Mouse (Mus musculus): ENCODE data around the gene Irx4.

Gene Irx4

DNA sequence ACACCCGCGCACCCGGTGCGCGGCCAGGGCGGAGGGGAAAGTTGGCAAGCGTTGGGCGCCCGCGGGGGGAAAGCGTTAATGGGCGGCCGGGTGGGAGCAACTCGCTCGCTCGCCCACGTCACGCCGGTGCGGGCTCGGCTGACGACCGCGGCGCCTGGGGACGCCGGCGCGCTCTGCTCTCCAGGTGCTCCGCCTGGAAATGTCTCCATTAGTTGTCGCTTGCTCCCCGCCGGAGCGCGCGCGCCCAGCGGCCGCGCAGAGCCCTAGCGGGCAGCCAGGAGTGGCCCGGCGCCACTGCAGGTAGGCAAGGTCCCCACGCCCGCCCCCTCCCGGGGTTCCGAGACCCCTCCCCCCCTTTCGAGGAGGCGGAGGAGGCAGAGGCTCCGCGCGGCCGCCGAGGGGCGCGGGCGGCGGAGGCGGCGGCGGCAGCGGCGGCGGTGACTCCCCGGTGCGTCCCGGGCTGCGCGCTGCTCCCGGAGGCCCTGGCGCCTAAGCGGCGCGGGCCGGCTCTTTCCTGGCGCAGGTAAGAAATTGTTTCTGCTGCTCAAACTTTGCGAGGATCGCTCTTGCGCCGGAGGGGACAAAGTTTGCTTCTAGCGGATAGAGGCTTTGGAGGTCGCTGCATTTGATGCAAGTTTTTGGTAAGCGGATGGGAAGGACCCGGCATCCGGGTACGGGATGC is at the start of gene Irx4:
TSS of gene Irx4 (plus strand) at position 126 of the 682 bp plus-strand sequence.
- DNase-seq = no peak

DNA sequence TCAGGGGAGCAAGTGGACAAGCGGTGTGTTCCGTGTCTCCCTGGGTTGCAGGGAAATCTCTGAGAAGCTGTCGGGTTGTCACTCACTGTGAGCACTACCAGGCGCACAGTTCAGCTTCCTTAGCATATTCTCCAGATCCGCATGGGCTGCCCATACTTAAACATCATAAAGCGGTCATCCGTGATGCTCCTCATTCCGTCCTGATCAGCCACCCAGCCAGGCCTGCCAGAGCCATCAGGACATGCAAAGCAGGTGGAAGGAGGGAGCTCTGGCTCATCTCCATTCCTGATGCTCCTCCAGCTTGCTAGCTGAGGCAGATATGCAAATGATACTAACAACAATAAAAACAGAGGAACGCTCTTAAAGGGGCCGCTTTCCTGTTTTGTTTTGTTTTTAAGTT is 46.0 kb upstream of the Irx4 start:
- no peak for DNase-seq

DNA sequence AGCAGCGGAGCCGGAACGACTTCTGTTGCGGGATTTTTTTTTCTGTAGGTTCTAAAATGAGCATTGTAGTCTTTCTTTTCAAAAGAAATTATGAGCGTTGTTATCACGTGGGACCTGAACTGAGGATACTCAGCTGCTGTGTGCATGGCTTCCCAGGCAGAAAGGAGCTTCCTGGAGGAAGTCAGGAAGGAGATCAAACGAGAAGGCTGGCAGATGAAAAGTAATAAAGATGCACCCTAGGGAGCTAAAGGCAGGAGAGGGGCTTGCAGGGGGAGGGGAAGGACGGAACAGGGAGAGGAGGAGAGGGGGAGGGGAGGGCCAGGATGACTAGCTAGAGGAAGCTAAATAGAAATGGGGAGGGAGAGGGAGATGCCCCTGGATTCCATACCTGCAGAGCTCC is 23.8 kb upstream of the Irx4 start:
- no peak for DNase-seq

DNA sequence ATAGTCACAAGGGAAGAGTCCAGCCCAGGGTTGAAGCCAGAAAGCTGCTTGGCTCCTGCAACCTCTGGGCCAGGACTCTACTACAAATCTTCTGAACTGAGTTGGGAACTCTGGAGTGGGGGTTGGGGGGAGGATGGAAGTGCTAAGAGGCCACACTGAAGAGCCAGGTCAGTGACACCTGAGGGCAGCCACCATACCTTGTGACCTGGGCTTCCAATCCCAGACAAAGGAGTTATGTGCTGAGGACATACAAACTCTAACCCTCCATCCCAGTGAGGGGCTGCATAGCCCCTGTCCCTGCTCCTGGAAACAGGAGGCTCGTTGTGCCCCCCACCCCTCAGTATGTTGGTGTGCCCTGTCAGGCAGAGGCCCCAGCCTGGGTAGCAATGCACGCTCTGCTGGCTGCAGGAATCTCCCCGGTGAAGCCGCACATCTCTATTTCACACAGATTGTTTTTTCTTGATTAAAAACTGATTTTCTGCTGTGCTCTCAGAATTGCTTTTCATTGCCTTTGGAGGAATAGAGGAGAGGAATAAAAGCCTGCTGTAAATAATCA is 21.0 kb upstream of the Irx4 start:
- DNase-seq = no peak

DNA sequence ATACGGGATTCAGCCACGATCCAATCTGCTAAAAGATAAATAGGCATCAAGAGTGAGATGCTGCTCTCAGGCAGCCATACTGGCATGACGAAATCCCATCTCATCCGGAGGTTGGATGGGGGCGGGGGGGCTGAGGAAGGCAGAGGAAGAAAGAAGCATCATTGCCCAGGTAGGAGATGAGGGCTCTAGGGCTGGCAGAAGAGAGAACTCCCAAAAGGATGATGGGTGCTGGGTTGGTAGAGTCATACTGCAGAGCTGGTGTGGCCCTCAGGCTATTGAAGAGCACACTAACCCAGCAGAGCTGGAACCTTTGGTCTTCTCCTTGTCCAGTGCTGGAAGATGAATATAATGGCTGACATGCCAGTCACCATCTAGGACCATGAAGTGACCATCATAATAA is 17.7 kb upstream of the Irx4 start:
- DNase-seq = no peak

DNA sequence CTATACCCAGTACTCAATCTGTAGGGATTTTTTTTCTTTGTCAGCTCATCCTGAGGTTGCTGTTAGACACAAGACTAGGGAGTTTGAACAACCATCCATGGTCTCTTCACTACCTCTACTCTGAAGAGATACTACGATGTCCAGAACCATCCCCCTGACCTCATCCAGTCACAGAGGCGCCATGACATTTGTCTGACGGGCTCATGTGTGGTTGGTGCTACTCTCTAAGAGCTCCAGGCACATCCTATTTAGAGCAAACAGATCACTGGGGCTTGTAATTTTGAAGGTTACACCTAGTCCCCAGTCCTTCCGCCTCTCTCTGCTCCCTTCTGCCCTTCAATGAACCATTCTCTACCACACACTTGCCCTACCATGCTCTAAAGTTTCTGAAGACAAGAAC is 13.3 kb upstream of the Irx4 start:
- DNase-seq = no peak

DNA sequence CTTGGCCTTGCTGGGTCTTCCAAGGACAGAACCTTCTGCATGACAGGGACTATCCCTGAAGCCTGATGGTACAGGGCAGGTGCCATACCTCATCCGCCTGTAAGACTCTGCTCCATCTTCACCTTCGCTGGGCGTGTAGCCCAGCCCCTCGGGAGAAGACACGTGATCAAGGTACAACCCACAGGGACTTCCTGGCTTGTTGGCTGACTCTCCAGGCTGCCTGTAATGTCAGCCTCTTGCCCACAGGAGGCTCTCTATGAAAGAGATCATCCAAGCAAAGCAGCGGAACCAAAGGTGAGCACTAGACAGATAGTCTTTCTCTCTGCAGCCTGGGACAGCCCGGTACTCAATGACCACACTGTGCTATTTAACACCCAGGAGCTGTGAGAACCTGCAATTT is 9.1 kb upstream of the Irx4 start:
- DNase-seq = peak; percentile 23

DNA sequence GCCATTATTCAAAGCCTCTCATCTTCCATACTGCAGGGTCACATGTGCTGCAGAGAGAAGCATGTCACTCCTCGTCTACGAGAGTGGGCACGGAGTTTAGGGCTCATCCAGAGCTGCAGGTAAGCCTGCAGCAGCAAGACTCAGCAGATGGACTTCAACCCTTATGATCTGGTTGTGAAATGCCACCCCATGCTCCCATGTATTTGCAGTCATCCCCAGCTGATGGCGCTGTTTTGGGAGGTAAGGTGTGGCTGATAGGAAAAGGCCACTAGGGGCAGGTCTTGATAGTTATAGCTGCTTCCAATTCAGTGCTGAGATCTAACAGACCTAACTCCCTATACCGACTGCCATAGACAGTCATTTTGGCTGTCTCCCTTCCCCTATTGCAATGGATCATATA is 8.3 kb upstream of the Irx4 start:
- DNase-seq = no peak

DNA sequence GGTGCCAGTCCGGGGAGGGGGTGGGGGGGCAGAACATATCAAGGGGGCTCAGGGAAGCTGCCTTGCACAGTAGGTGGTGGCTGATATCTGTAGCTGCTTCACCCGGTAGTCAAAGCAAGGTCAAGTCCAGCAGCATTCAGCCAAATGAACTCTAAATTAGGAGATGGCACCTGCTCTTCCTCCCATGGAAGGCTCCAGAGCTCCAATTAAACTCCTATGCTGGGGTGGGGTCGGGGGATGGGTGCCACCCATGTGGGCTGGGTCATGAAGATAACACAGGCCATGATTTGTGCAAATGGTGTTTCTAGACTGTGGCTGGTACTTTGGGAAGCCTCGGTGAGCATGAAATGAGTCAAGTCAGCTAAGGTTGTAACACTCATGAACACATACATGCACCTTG is 1.9 kb upstream of the Irx4 start:
- no peak for DNase-seq

DNA sequence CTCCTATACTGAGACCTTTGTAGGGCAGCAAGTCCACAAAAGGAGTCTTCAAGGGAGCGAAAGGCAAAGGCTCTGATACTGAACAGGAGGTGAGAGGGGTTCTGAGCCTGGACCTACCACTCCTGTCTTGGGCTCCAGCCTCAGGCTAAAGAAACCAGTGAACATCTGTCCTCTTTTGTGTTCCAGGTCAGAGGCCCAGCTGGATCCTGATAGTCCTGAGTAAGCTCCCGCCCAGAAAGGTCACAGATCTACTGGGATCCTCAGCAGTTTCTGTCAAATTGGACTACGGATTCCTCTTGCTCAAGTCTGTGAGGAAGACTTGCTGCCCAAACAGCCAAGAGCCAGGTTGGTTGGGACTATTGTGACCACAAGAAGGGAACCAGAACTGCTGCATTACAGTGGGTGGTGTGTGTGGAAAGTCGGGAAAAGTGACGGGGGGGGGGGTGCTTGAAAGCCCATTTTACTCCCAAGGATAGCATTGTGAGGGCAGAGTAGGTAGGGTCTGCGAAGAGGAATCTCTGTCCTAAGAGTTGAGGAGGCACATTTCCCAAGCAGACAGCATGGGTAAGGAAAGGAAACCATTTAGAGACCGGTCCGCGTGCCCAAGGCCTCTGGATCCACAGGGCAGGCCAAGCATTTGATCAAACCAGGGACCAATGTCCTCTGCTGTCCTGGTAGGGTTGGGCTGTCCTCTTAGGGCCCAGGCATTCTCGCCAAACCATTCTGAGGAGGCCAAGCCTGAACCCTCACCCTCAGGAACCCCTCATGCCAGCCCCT is 514 bp upstream of the Irx4 start:
- no peak for DNase-seq

DNA sequence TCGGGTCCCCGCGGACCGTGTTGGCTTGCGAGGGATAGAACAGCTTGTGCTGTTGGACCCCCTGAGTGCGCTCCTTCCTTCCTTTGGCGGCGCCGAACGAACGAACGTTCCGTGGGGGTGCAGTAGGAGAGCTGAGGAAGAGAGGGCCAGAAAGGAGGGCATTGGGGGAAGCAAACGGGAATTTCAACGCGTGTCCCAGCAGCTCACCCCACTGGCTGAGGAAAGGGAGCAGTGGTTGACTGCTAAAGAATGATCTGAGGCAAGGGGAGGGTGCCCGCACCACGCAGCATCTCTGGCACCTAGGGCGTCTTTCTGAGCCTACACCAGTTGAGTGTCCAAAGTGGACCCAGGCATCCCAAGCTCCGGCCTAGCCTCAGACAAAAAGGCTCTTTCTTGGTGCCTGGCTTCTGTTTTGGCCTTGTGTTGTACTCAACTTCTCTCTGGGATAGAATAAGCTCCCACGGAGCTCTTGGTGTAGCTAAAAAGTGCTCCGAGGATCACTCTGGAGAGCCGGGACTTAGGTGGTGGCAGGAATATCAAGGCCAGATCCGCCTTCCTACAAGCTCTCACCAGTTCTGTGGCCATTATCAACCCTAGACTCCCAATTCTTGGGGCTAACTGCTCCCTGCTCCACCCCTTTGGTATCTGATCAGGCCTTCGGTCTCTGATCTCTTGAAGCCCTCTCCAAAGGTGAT is 904 bp downstream of the Irx4 start:
- DNase-seq = no peak

DNA sequence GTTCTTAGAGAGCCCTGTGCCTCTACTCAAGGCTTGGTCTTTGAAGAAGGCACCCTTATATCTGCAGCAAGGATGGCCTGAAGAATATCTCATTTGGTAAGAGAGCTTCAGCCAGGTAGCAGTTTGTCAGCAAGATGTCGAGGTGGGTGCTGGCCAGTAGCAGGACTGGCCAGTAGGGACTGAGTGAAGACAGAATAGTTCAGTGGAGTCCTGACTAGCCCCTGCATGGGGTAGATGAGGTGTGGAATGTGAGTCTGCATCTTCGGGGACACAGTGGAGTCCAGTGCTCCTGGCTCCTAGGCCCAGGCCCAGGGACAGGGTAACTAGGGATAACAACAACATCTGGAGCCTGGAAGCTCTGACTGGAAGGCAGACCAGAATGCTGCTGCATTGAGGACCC is 1.6 kb downstream of the Irx4 start:
- DNase-seq = no peak

DNA sequence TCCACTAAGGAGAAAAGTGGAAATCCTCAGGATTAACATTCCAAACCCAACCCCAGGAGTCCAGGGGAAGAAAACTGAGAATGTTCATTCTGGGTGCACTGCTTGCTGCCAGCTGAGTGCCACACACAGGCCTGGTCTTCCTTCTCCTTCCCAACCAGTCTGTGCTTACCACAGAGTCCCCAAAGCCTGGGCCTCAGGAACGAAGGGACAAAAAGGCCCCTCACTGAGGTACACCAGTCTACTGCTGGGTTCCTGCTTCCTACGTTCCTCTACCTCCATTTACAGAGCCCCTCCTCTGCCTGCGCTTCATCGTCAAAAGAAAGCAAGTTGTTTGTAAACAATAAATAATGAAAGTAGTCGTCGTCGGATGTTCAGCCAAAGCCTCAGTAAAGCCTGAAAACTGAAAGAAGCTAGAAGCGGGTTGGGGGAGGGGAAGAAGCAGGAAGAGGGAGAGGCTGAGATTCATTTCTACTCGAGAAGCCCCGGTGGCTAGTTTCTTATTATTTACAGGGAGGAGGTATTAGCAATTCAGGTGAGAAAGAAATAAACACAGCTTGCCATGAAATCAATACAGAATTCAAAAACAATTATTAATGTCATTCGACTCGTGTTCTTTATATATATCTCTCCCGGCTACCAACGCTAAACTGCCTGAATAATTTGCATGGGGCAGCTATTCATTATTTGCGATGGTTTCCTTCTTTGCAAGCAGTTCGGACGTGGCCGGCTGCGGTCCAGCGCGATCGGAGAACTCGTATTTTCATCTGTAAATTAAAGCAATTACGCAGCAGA is 2.3 kb downstream of the Irx4 start:
- DNase-seq = no peak

DNA sequence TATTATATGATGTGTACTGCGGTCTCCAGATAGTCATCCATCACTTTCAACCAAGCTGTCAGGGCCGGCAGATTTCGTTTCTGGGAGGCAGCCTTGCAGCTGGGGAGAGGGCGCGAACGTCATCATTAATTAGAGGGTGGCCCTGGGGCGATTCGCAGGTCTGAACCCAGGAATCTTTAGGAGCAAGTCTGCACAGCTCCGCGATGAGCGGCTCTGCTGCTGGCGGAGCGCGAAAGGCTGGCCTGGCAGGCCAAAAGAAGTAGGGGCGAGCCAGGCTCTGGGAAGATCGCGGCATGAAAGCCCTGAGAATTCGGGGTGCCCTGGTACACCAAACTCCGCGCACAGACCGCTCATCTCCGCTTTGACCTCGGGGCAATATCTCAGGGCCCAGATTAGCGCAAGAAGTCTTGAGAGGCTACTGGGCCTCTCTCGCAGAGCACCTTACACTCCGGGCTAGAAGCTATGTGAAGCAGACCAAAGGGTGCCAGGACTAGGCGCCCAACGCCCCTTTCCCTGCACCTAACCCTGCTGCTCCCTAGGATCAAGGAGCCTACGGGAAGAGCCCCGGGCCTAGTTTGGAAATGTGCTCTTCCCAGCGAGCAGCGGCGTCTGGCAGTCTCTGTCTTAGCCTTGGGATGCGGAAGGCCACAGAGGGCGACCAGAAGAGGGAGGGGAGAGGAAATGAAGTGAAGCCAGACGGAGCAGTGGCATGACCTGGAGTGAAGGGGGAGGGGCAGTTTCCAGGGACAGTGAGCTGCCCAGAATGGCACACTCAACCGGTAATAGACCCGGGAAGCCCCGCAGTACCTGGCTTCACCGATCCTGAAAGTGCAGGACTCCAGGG is 3.1 kb downstream of the Irx4 start:
- peak; percentile 55 for DNase-seq

DNA sequence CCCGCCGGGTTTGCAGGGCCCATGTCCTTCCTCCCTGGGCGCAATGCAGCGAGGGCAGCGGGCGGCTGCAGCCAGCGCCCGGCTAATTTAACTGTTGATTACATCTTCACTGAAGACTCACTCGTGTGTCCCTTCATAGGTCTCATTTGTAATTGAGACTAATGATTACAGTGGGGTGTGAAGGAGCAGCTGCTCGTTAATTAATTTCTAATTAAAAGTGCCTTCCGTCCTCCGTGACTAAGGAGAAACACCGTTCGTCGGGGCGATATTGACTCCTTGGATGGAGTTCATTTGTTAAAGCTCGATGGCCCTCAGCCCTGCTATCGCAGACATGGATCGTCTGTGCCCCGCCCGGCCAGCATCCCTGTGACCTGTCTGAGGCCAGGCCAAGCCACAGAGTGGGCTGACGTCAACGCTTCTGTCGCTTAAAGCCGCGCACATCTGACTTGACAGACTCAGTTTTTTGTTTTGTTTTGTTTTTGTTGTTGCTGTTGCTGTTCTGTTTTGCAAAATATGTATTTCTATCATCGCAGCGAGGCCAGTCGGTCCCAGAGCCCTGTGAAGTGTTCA is 4.0 kb downstream of the Irx4 start:
- DNase-seq = no peak

DNA sequence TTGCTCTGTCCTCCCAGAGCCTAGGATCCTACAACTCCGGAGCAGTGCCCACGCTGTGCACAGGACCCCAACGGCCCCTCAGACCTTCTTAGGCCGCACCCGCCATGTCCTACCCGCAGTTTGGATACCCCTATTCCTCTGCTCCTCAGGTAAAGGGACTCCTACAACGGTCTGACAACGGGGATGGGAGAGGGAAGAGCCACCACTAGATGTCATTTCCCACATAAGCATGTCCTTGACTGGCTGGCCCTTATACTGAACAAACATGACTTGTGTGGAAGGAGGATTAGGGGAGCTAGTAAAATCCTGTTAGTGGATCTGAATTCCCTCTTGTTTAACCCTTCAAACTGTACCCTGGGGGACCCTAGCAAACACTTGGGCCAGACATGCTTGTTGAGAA is 4.6 kb downstream of the Irx4 start:
- no peak for DNase-seq

DNA sequence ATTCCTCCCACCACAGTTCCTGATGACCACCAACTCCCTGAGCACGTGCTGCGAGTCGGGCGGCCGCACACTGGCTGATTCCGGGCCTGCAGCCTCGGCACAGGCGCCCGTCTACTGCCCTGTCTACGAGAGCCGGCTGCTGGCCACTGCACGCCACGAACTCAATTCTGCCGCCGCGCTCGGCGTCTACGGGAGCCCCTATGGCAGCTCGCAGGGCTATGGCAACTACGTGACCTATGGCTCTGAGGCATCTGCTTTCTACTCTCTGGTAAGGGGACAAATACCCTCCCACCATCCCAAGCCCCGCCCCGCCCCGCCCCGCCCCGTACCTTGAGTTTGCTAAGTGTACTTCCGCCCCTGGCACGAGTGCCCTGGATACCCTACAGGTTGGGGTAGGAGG is 5.2 kb downstream of the Irx4 start:
- peak; percentile 33 for DNase-seq

DNA sequence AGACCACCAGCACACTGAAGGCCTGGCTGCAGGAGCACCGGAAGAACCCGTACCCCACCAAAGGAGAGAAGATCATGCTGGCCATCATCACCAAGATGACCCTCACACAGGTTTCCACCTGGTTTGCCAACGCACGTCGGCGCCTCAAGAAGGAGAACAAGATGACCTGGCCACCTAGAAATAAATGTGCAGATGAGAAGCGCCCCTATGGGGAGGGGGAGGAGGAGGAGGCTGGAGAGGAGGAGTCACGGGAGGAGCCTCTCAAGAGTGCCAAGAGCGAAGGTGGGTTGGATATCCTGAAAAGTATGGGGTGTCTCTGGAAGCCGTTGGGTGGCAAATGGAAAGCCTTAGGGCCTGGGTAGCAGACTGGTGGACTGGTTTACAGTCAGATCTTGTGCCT is 7.3 kb downstream of the Irx4 start:
- DNase-seq = no peak

DNA sequence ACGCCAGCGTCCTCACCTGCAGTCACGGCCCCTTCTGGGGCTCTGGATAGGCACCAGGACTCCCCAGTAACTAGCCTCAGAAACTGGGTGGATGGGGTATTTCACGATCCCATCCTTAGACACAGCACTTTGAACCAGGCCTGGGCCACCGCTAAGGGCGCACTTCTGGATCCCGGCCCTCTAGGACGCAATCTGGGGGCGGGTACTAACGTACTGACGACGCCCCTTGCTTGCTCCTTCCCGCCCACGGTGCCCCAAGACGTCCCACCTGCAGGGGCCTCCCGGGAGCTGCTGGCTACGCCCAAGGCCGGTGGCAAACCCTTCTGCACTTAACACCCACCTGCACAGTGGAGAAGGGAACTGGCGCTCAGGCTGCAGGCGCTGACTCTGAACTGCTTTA is 8.4 kb downstream of the Irx4 start:
- DNase-seq = peak; percentile 32

DNA sequence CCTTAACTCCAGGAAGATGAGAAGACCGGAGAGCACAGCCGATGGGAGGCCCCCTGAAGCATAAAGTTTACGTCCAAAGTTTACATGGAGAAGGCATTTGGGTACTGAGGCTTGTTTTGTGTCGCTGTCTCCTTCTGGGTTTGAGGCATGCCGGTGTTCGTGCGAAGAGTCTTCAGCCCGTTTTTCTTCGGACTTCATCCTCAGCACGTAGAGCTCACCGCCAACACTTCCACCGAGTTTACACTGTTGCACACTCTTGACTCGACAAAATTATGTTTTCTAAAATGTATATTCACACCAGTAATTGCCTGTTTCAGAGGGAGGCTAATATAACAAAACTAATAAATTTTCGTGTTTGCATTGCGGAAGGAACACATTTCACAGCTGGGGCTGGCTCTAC is 9.0 kb downstream of the Irx4 start:
- no peak for DNase-seq

DNA sequence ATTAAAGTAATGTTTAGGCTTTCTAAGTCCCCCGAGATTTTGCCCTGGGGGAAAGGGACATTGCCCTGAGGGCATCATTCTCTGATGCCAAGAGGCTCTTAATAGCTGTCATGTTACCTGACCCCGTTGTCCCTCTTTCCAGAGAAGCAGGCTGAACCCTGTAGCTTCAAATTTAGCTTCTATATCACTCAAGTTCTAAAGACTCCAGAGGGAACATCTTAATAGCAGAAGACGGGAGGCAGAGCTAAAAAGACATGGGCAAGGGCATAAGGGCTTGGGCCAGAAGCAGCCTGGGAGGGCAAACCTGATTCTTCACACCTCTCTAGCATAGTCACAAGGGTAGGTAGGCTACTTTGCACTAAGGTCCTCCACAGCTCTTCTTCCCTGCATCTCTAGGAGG is 9.6 kb downstream of the Irx4 start:
- DNase-seq = no peak

Data from kidney, postnatal 10 days (tissue).